Mouse (Mus musculus): ENCODE measurements around the gene Rnls. TPM values are rescaled to one million over a fixed set of nuclear protein-coding genes. Genes with fewer than 3 reads are reported as not detected.
A peak's percentile ranks its signal among the peaks of the same experiment; 100 is the strongest.

Rnls gene
- polyA plus RNA-seq, 1 experiment from 2014 or later, result 7.5 TPM

DNA sequence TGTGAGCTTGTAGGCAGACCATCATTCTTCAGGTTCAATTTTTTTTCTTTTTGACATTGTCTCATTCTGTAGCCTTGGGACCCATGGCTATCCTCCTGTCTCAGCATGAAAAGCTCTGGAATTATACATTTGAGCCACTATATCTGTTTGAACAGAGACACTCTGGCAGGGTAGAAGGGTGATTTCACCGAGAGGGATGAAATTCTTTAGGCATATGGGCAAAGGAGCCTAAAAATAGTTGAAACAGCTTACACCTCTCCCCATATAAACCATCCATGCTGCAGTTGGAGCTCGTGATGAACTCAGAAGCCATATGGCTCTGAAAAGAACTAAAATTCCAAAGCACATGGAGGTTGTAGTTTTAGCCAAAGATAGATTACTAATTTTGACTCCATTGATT, 151.7 kb downstream of the Rnls start:
- H3K9ac ChIP-seq (ENCODE audit: low read length), result no peak overlapping the region
- H3K27ac ChIP-seq (ENCODE audit: low read depth, low read length), result no peak overlapping the region
- H3K9me3 ChIP-seq (ENCODE audit: control insufficient read depth, low read length), result no peaks in the 10 kb centered on the region; the same call in 1 of the 2 replicates
- DNase-seq (ENCODE audit: low spot score, missing footprints), result peak; percentile 41
- no peaks in the 10 kb centered on the region for H3K36me3 ChIP-seq (ENCODE audit: control insufficient read depth, insufficient read depth, low read length)
- no peaks in the 10 kb centered on the region for H3K4me1 ChIP-seq (ENCODE audit: control insufficient read depth, insufficient read depth, low read length)
- H3K4me2 ChIP-seq, result no peak overlapping the region
- WGBS, result 91% methylated on average over 2 of the region's 2 CpGs
- H3K27me3 ChIP-seq (ENCODE audit: control insufficient read depth, insufficient read depth, low read length), result no peaks in the 10 kb centered on the region
- H3K4me3 ChIP-seq (ENCODE audit: low read depth, low read length), result no peak overlapping the region
- ATAC-seq (ENCODE audit: low FRiP score), result no peak

DNA sequence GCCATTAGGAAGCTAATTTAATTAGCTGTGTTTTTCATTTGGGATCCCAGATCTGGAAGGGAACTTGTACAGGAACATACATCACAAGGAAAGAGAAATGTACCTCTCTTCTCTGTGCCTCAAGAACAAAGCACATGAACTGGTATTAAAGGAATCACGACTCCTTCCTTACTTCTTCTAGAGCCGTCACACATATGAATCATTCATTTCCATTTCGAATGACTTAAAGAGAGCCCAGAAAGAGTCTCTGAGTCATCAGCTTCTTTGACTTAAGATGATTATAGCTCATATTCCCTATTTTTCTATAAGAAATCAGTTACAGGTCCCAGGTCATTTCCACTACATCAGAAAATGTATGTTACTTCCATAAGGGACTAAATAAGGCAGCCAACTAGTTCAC, 159.2 kb downstream of the Rnls start:
- H3K4me3 ChIP-seq (ENCODE audit: low read depth, low read length), result no peak overlapping the region
- no peaks in the 10 kb centered on the region for H3K4me1 ChIP-seq (ENCODE audit: control insufficient read depth, insufficient read depth, low read length)
- ATAC-seq (ENCODE audit: low FRiP score) (no peak), DNase-seq (ENCODE audit: low spot score, missing footprints) (peak; percentile 65)
- no peaks in the 10 kb centered on the region for H3K36me3 ChIP-seq (ENCODE audit: control insufficient read depth, insufficient read depth, low read length)
- H3K27ac ChIP-seq (ENCODE audit: low read depth, low read length), result no peak overlapping the region
- H3K27me3 ChIP-seq (ENCODE audit: control insufficient read depth, insufficient read depth, low read length), result no peaks in the 10 kb centered on the region
- no peak overlapping the region for H3K9ac ChIP-seq (ENCODE audit: low read length)
- H3K4me2 ChIP-seq, result no peak overlapping the region
- H3K9me3 ChIP-seq (ENCODE audit: control insufficient read depth, low read length), result no peaks in the 10 kb centered on the region
- WGBS, result 77% methylated on average over 3 of the region's 3 CpGs

DNA sequence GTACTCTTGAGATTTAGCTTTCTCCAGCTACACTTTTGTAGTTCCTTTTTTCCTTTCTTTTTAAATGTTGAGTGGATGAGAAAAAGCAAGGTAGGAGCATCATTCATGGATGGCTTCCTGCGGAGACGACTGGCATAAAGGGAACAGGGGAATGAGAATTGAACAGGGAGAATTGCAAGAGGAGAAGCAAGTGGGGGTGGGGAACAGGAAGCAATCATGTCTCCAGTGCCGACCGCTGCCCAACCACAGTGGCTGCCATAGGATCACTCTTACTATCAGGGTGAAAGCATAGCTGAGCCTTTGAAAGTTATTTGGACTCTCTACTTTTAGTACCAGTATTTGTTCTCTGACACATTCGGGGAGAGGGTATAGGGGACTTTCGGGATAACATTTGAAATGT, 160.8 kb downstream of the Rnls start:
- Histone ChIP-seq H3K4me1 (ENCODE audit: control insufficient read depth, insufficient read depth, low read length) (no peaks in the 10 kb centered on the region), H3K4me3 (ENCODE audit: low read depth, low read length) (no peak overlapping the region), H3K27ac (ENCODE audit: low read depth, low read length) (no peak overlapping the region), H3K9ac (ENCODE audit: low read length) (no peak overlapping the region), H3K9me3 (ENCODE audit: control insufficient read depth, low read length) (no peaks in the 10 kb centered on the region), H3K4me2 (no peak overlapping the region), H3K36me3 (ENCODE audit: control insufficient read depth, insufficient read depth, low read length) (no peaks in the 10 kb centered on the region), H3K27me3 (ENCODE audit: control insufficient read depth, insufficient read depth, low read length) (no peaks in the 10 kb centered on the region)
- ATAC-seq (ENCODE audit: low FRiP score), result no peak
- DNase-seq (ENCODE audit: low spot score, missing footprints), result peak; percentile 61
- WGBS, result 62% methylated on average over 6 of the region's 6 CpGs

DNA sequence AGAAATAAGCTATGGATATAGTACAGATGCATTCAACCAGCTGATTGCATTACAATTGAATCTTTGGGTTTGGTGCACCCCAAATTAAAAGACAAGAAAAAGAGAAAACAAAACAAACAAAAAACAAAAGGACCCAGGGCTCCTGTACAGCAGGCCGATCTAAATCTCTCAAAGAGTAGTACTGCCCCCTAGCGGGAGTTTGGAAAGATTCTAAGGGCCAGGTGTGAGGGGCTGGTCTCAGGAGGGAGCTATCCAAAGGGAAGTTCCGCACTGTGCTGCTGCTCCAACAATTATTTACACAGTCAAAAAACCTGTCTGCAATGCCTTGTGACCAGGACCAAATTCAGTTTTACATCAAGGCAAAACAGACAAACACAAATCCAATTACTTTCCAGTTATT, 165.1 kb downstream of the Rnls start:
- H3K4me3 ChIP-seq (ENCODE audit: low read depth, low read length), result no peak overlapping the region
- no peak overlapping the region for H3K9ac ChIP-seq (ENCODE audit: low read length)
- no peaks in the 10 kb centered on the region for H3K27me3 ChIP-seq (ENCODE audit: control insufficient read depth, insufficient read depth, low read length)
- H3K4me2 ChIP-seq, result no peak overlapping the region
- no peak overlapping the region for H3K27ac ChIP-seq (ENCODE audit: low read depth, low read length)
- DNase-seq (ENCODE audit: low spot score, missing footprints), result peak; percentile 94
- peaks cover 11% of the 10 kb centered on the region for H3K4me1 ChIP-seq (ENCODE audit: control insufficient read depth, insufficient read depth, low read length)
- no peaks in the 10 kb centered on the region for H3K36me3 ChIP-seq (ENCODE audit: control insufficient read depth, insufficient read depth, low read length)
- peak; percentile 87 for ATAC-seq (ENCODE audit: low FRiP score)
- no peaks in the 10 kb centered on the region for H3K9me3 ChIP-seq (ENCODE audit: control insufficient read depth, low read length)
- WGBS, result 6% methylated on average over 3 of the region's 3 CpGs

DNA sequence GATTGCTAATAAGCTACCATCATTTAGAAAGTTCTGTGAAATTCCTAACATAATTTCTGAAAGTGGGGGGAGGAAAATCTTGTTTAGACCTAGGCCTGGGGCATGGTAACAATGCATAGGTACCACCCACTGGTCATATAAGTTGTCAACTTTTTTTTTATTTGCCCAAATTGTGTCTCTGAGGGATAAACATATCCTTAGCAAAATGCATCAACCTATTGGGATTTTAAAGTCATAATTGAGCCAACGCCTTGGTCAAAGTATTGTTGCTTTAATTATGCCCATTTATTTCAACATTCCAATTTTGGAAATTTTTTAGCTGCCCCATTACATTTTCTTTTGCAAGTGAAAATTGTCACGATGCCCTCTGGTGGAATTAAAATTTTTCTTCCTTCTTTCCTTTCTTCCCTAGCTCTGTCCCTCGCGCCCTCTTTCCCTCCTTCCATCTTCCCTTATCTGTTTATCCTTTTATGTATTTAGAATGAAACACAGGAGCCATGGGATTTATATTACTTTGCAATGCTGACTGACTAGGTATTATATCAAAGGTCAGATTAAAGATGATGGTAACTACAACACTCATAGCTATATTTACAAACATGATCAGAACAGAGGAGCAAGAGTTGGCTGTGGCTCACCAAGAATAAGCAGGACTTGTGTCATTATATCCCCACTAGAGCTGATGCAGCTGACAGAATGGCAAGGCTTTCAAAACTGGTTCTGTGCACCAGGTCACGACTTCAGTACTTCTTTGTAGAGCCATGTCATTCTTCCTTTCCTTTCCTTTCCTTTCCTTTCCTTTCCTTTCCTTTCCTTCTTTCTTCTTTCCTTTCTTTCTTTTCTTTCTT, 166.0 kb downstream of the Rnls start:
- Histone ChIP-seq H3K9ac (ENCODE audit: low read length) (no peak overlapping the region), H3K4me2 (no peak overlapping the region), H3K27me3 (ENCODE audit: control insufficient read depth, insufficient read depth, low read length) (no peaks in the 10 kb centered on the region), H3K27ac (ENCODE audit: low read depth, low read length) (no peak overlapping the region), H3K4me3 (ENCODE audit: low read depth, low read length) (no peak overlapping the region), H3K9me3 (ENCODE audit: control insufficient read depth, low read length) (no peaks in the 10 kb centered on the region), H3K4me1 (ENCODE audit: control insufficient read depth, insufficient read depth, low read length) (peaks cover 11% of the 10 kb centered on the region), H3K36me3 (ENCODE audit: control insufficient read depth, insufficient read depth, low read length) (no peaks in the 10 kb centered on the region)
- no peak for ATAC-seq (ENCODE audit: low FRiP score)
- WGBS, result 67% methylated on average over 5 of the region's 5 CpGs
- DNase-seq (ENCODE audit: low spot score, missing footprints), result peak; percentile 82

DNA sequence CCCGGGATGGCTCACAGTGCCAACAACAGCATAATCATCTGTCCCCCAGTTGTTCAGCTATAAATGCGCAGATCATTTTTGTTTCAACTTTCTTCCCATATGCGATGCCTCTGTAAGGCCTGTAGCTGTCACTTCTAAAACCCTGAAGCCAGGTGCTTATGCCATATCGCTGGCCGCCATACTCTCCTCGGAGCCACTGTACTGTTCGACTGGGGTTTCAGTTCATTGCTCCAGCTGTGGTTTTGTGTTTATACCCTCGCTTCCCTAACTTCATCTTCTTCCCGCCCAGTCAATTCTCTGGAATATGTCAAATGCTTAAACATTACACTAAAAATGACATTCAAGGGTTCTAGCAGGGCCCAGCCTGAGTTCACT, 167.1 kb downstream of the Rnls start:
- Histone ChIP-seq H3K27me3 (ENCODE audit: control insufficient read depth, insufficient read depth, low read length) (no peaks in the 10 kb centered on the region), H3K36me3 (ENCODE audit: control insufficient read depth, insufficient read depth, low read length) (no peaks in the 10 kb centered on the region), H3K27ac (ENCODE audit: low read depth, low read length) (no peak overlapping the region), H3K9ac (ENCODE audit: low read length) (no peak overlapping the region), H3K4me3 (ENCODE audit: low read depth, low read length) (no peak overlapping the region), H3K9me3 (ENCODE audit: control insufficient read depth, low read length) (no peaks in the 10 kb centered on the region), H3K4me1 (ENCODE audit: control insufficient read depth, insufficient read depth, low read length) (peaks cover 11% of the 10 kb centered on the region), H3K4me2 (no peak overlapping the region)
- 90% methylated on average over 9 of the region's 9 CpGs for WGBS
- ATAC-seq (ENCODE audit: low FRiP score), result no peak
- DNase-seq (ENCODE audit: low spot score, missing footprints), result peak; percentile 59

DNA sequence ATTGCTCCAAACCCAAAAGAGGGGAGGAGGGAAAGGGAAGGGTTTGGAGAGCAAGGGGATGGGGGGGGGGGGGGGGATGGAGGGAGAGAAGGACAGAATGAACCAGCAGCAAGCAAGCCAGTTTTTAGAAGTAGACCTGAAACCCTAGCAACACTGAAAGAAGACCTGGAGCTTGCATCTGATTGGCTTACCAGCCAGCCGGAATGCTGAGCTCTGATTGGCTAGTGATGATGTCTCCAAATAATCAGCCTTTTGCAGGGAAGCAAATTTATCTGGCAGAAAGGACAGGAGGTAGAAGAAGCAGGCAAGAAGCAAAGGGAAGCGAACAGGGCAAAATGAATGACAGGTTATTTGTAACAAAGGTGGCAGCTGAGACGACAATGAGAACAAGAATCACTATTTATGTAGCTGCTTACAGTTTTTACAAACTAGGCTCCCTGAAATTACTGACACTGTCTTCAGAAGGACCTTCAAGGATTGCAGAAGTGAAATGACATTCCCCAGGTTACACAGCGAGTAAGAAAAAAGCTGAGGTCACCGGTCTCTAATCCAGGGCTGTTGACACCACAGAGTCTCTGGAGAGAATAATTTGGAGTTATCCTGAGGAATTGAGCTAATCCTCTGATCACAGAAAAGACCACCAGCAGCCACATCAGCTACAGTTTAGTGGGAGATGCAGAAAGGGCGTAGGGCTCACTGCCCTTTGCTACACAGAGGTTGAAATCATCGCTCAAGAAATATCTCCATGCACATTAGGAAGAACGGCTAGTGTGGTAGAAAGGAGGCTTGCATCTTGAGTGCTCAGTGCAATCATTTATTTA, 167.7 kb downstream of the Rnls start:
- Histone ChIP-seq H3K4me3 (ENCODE audit: low read depth, low read length) (no peak overlapping the region), H3K9ac (ENCODE audit: low read length) (no peak overlapping the region), H3K27ac (ENCODE audit: low read depth, low read length) (no peak overlapping the region), H3K36me3 (ENCODE audit: control insufficient read depth, insufficient read depth, low read length) (no peaks in the 10 kb centered on the region), H3K27me3 (ENCODE audit: control insufficient read depth, insufficient read depth, low read length) (no peaks in the 10 kb centered on the region), H3K4me2 (no peak overlapping the region), H3K9me3 (ENCODE audit: control insufficient read depth, low read length) (no peaks in the 10 kb centered on the region), H3K4me1 (ENCODE audit: control insufficient read depth, insufficient read depth, low read length) (peaks cover 11% of the 10 kb centered on the region)
- DNase-seq (ENCODE audit: low spot score, missing footprints) (peak; percentile 82), ATAC-seq (ENCODE audit: low FRiP score) (peak; percentile 73)
- WGBS, result 36% methylated on average over 8 of the region's 8 CpGs

DNA sequence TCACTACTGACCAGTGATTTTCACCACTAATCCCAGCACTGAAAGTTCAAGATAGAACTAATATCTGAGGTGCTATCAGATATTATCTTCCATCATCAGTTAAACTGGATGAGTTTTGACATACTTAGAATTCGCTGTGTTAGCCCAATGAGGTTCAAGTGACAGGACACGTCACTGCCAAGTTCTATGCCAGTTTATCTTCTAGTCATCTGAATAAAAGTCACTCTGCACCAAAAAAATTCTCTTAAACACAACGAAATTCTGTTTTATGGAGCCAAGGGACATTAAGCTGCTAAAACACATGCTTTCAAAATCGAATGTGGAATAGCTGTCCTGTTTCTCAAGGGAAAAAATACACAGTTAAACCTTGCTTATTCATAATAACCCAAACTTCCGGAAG, 168.3 kb downstream of the Rnls start:
- H3K9me3 ChIP-seq (ENCODE audit: control insufficient read depth, low read length), result no peaks in the 10 kb centered on the region
- peaks cover 11% of the 10 kb centered on the region for H3K4me1 ChIP-seq (ENCODE audit: control insufficient read depth, insufficient read depth, low read length)
- 69% methylated on average over 5 of the region's 5 CpGs for WGBS
- no peaks in the 10 kb centered on the region for H3K27me3 ChIP-seq (ENCODE audit: control insufficient read depth, insufficient read depth, low read length)
- no peak overlapping the region for H3K27ac ChIP-seq (ENCODE audit: low read depth, low read length)
- no peak overlapping the region for H3K4me2 ChIP-seq
- ATAC-seq (ENCODE audit: low FRiP score) (no peak), DNase-seq (ENCODE audit: low spot score, missing footprints) (peak; percentile 78)
- H3K9ac ChIP-seq (ENCODE audit: low read length), result no peak overlapping the region
- H3K4me3 ChIP-seq (ENCODE audit: low read depth, low read length), result no peak overlapping the region
- no peaks in the 10 kb centered on the region for H3K36me3 ChIP-seq (ENCODE audit: control insufficient read depth, insufficient read depth, low read length)

DNA sequence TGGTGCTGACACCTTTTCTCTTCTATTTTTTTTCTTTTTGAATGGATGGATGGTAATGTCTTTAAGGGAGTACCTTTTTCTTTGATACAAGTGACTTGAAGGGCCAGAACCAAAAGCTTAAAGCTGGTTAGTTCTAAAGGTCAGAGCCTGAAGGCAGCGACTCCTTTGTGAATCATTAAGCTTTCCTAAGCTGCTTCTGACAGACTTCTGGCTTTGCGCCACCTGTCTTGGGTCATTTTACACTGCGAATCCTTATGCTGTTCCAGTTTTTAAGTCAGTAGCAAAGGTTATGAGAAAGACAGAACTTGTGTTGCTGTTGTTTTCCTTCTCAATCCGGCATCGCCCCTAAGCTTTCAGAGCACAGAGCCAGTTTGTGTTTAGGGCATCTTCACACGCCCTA, 168.8 kb downstream of the Rnls start:
- H3K9me3 ChIP-seq (ENCODE audit: control insufficient read depth, low read length), result no peaks in the 10 kb centered on the region
- H3K27ac ChIP-seq (ENCODE audit: low read depth, low read length), result no peak overlapping the region
- ATAC-seq (ENCODE audit: low FRiP score) (no peak), DNase-seq (ENCODE audit: low spot score, missing footprints) (peak; percentile 86)
- H3K36me3 ChIP-seq (ENCODE audit: control insufficient read depth, insufficient read depth, low read length), result no peaks in the 10 kb centered on the region
- H3K4me3 ChIP-seq (ENCODE audit: low read depth, low read length), result no peak overlapping the region
- H3K4me2 ChIP-seq, result no peak overlapping the region
- H3K9ac ChIP-seq (ENCODE audit: low read length), result no peak overlapping the region
- H3K27me3 ChIP-seq (ENCODE audit: control insufficient read depth, insufficient read depth, low read length), result no peaks in the 10 kb centered on the region
- WGBS, result 34% methylated on average over 6 of the region's 6 CpGs
- peaks cover 11% of the 10 kb centered on the region for H3K4me1 ChIP-seq (ENCODE audit: control insufficient read depth, insufficient read depth, low read length)
